Mouse (Mus musculus) mouse trophoblast stem cell (cell line): ENCODE results near the gene Wrap53.

Experiments used
- in situ Hi-C, 2 experiments: fragments of 300-500 bp; cut with MseI, MboI; formaldehyde crosslinking; loops; 2 replicates in 1 of 2; 3 replicates in 1 of 2; pipeline ENCODE4 v1.15.1; 2025

Wrap53 gene

DNA sequence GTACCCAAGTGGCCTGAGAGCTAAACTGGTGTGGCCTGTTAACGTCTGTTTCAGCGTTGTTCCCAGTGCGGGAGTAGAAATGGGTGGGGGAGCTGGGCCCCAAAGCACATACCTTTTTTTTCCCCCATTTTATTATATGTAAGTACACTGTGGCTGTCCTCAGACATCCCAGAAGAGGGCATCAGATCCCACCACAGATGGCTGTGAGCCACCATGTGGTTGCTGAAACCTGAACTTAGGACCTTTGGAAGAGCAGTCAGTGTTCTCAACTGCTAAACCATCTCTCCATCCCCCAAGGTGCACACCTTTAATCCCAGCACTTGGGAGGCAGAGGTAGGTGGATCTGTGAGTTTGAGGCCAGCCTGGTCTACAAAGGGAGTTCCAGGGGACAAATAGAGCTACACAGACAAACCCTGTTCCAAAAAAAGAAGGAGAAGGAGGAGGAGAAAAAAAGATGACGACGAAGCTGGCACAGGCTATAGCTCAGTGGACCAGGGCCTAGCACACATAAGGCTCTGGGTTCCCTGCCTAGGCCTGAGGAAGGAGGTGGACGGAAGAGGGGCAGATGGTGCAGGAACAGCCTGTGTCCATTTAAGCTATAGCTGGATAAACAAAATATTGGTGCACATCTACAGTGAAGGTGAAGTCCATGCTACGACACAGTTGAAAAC lies 47.4 kb downstream of the Wrap53 start:
- in situ Hi-C loops = loop anchor here in 1 of 2 experiments (10.0 kb wide), 1 partner anchor 82 kb away; the partner anchor contains the start of gene Shbg

DNA sequence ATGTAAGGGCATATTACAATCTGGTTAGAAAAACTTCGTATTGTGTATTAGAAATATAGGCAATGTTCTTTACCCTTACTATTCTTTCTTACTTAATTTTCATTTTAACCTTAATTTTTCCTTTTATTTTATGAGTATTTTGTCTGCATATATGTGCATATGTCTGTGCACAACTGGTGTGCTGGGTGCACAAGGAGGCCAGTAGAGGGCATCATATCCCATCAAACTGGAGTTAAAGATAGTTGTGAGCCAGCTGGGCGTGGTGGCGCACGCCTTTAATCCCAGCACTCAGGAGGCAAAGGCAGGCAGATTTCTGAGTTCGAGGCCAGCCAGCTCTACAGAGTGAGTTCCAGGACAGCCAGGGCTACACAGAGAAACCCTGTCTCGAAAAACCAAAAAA lies 49.3 kb downstream of the Wrap53 start:
- in situ Hi-C loops = loop anchor here in 1 of 2 experiments (10.0 kb wide), 1 partner anchor 84 kb away; the partner anchor contains the start of gene Shbg

DNA sequence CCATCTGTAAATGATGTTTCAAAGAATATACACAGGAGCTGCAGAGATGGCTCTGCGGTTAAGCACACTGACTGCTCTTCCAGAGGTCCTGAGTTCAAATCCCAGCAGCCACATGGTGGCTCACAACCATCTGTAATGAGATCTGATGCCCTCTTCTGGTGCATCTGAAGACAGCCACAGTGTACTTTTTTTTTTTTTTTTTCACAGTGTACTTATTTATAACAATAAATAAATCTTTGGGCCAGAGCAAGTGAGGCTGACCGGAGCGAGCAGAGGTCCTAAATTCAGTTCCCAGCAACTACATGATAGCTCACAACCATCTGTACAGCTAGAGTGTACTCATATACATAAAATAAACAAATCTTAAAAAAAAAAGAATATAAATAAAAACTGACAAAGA lies 49.8 kb downstream of the Wrap53 start:
- in situ Hi-C loops = loop anchor here in 1 of 2 experiments (10.0 kb wide), 1 partner anchor 85 kb away; the partner anchor contains the start of gene Shbg

DNA sequence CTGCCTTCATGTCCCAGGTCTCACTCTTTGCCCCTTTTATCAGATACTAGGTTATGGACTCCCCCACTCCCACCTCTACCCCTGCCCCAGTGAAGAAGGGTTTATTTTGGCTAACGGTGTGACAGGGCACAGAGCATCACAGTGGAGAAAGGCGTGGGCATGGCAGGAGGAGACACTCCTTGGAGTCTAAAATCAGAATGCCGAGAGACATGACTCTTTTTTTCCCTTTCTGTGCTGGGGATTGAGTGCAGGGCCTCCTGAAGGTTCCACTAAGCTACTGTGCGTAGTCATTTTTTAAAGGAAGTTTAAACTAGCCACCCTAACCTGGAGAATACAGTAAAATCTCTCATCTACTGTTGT lies 52.0 kb downstream of the Wrap53 start:
- in situ Hi-C loops = no loop called here

DNA sequence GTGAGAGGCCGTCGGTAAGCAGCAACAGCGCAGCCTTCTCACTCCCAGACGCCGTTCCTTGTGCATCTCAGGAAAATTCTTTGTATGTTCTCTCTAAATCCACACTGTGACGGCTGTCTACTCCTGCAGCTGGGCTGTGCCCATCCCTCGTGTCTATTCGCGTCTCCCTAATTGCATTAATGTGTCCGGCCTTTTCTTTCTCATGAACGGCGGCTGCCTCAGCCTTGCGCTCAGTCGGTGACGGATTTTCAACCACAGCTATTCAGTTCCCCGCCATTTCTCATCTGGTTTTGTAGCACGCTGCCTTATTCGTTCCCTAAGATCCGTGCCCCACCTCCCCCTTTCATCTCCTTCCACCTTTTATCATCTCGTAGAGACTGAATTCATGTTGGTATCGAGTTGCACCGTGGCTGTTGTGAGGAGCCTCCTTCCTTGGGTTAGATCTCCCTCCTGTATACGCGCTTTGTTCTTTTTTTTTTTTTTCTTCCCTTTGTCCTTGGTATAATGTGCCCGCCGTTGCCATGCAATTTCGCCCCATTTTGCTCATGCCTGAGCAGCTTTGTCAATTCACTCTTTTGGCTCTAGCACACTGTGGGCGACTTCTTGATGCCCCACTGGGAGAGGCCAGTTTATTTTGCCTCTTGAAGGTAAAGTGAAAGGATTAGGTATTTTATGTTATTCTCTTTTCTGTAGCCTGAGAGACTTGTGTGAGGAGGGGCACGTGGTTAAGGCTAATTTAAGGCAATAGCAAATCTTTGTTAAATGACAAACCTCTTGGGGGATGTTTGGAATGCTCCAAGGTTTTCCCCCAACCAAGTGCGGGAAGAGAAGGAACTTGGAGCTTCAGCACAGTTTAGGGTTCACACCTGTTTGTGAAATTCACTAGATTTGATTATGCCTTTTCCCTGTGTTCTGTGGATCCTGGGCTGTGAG lies 52.7 kb downstream of the Wrap53 start:
- in situ Hi-C loops = no loop called here

DNA sequence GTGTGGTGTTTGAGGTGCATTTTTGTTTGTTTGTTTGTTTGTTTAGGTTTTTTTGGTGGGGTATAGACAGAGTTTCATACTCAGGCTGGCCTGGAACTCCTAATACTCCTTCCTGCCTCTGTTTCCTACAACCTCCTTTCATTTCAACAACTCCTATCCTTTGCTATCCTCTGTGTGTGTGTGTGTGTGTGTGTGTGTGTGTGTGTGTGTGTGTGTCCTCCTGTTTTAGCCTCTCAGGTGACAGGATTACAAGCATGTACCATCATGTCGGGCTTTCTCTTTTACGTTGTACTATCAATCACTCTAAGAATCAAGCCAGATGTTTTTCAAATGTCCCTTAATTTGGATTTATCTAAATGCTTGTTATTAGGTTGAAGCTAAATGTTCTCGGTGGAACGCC lies 53.4 kb downstream of the Wrap53 start:
- in situ Hi-C loops = no loop called here

DNA sequence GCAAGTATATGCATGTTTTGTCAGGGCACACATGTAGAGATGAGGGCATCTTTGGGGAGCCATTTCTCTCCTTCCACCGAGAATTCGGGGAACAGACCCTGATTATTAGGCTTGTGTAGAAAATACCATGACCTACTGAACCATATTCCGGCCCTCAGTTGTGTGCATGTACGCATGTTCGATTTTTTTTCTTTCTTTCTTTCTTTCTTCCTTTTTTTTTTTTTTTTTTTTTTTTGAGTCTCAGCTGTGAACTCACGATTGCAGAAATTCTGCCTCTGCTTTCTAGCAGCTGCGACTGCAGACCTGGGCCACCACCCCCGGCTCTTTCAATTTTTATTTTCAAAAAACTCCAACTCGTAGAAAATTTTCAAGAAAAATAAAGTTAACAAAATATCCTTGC lies 54.4 kb downstream of the Wrap53 start:
- in situ Hi-C loops = no loop called here

DNA sequence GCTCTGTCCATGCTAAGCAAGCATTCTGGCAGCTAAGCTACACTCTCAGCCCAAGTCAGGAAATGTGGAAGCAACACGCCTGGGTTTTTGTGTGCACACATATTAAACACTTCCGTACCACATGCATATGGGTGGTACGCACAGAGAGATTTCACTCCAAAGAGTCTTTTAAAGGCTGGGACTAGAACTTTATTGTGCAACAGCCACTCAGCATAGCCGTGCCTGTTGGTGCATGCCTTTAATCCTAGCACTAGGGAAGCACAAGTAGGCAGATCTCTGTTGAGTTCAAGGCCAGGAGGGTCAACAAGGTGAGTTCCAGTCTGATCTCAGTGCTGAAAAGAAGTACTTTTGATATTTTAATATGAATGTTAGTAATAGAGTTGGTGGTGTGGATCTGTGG lies 56.4 kb downstream of the Wrap53 start:
- in situ Hi-C loops = loop anchor here (25.0 kb wide), 1 partner anchor 261 kb away; no protein-coding TSS in a partner anchor

DNA sequence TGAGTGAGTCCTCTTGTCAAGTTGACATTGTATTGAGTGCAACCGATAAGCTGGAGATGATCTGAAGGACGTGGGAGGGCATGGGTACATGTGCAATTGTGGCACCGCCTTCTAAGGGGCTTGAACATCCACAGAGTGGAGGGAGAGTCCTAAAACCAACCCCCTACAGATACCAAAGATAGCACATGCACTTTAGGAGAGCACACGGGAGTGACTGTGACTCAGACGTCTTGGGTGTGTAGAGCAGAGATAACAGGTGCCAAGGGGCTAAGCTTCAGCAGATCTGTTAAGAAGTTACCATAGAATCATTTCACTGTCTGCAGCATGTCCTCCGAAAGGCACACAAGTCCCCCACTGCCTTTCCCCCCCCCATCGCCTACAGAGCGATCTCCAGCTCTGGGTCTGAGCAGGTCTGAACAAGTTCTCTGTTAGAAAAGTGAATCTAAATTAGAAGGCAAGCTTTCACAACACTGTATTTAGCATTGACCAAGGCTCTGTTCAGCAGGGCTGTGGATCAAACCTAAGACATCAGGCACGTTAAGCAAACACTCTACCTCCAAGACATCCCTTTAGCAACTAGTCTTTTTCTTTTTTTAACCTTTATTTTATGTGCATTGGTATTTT lies 58.4 kb downstream of the Wrap53 start:
- in situ Hi-C loops = loop anchor here (25.0 kb wide), 1 partner anchor 259 kb away; no protein-coding TSS in a partner anchor

DNA sequence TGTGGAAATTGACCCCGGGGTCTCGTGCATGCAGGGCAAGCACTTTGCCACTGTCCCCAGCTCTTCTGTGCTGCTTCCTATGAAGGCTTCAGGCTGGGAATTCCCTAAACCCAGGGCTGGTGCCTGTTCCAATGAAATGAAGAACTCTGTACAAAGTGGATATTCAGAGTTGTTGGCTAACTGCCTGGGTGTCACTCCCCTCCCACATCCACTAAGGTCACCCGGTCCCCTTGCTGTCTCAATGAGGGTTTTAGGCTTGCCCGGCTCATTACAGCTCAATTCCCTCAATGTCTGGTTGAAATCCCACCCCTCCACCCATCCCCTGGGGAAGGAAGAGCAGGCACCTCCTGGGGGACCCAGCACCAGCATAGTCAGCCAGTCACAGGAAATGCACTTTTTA lies 60.1 kb downstream of the Wrap53 start:
- in situ Hi-C loops = loop anchor here (10.0 to 25.0 kb wide), 2 partner anchors 115 to 258 kb away; no protein-coding TSS in a partner anchor

DNA sequence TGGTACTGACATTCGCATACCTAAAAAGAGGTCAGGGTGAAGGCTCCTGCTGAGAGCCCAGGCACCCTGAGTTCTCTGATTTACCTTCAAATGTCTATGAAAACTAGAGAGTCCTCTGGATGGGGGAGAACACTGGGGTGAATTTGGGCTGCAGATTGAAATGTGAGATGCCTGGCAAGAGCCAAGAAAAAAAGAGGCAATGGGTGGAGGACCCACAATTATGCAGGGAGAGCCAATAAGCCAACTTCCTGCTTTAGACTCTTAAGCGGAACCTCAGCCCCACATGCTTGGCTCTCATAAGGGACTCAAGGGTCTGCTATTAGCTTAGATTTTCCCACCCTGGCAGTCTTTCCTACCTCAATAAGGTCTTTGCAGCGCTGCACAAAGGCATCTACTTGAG lies 63.4 kb downstream of the Wrap53 start:
- in situ Hi-C loops = loop anchor here (10.0 to 25.0 kb wide), 2 partner anchors 112 to 254 kb away; no protein-coding TSS in a partner anchor

DNA sequence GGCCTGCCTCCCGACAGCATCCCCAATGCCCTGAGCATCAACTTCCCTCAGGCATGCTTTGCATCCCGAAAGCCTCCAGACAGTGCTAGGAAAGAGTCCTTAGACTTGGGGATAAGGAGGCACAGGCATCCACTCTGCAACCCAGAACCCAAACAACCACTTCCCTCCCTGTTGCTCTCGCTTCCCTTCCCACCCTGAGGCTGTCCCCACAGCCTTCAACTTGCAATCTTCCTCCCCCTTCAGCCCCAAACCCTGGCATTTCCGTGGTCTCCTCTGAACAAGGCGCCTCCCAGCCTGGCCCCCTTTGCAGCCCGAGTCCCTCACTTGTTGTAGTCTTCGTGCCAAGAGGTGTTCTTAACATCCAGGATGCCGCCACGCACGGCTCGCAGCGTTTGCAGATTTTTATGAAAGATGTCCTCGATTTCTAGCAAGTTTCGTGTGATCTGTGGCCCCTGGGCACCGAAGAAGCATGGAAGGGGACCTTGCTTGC lies 63.9 kb downstream of the Wrap53 start:
- in situ Hi-C loops = loop anchor here (10.0 to 25.0 kb wide), 2 partner anchors 111 to 254 kb away; no protein-coding TSS in a partner anchor

DNA sequence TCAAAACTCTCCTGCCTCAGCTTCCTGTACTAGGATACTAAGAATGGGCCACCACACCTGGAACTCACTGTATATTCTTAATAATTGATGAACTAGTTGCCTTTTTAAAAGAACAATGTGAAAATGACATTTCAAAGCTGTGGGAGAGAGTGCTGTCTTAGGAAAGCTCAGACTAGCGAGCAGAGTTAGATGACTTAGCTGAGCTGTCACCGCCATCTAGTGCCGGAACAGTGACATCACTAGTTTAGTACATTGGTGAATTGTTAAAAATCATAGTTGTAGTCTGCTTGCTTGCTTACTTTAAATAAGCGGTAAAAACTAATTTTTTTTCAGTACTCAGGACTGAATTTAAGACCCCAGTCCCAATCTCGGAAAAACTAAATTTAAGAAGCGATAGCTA lies 66.2 kb downstream of the Wrap53 start:
- in situ Hi-C loops = loop anchor here (10.0 to 25.0 kb wide), 2 partner anchors 109 to 252 kb away; no protein-coding TSS in a partner anchor
